Mouse (Mus musculus) frontal cortex, adult (tissue): ENCODE data around the gene Brpf3.
"Not testable (repeated sequence)": the region's sequence is repeated elsewhere in the genome, so short reads cannot be mapped to it uniquely, and the experiment has no call there.

Experiments
- ATAC-seq: cut with Nextera tagmentation; 2 replicates; pipeline ENCODE4 v1.9.2; 2017; ENCODE audit warnings: mild to moderate bottlenecking, moderate library complexity, mixed read lengths; ENCODE audit not compliant: low TSS enrichment

Gene Brpf3

DNA sequence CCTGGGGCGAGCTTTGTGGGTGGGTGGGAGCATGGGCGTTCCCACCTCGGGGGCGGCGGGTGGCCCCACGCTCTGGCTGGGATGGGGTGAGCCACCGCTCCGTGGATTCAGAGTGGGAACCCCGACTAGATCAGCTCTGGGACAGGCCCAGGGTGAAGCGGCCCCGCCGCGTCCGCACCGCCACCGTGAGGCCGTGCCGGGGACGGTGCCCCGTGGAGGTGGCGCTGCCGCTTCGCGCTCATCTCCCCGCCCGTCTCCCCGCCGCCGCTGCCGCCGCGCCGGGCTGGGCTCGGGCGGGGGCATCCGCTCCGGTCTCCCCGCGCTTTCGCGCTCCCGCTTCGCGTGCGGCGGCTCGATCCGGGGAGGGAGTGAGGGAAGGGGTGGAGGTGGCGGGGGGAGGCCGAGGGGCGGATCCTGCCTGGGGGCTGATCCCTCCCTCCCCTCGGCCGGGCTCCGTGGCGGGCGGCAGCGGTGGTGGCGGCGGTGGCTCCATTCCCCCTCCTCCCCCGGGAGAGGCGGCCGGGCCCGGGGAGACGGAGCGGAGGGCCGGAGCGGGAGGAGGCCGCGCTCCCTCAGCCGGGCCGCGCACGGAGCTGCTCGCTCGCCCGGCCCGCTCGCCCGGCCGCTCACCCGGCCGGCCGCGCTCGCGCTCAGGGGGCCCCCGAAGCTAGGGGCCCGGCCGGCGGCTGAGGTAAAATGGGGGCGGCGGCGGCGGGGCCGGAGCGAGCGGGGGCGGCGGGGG lies at the start of gene Brpf3:
Brpf3 (plus strand) TSS at position 420 of the 742 bp plus-strand sequence.
- peak; percentile 41 for ATAC-seq

DNA sequence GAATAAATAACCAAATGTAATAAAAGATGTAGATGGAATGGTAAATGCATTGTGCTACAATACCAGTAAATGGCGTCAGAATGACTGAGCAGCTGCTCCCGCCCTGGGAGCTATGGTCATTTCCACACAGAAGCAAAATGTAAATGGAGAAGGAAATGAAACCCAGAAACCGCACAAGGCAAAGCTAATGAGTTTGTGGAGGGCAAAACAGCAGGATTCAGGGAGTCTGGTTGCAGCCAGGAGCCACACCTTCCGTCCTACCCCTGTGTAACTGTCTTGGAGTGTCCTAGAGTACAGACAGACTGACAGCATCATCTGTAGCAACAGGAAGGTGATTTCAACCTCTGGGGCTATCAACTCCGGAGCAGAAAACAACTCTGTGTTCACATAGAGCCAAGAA lies 44.4 kb upstream of the Brpf3 start:
- no peak for ATAC-seq

DNA sequence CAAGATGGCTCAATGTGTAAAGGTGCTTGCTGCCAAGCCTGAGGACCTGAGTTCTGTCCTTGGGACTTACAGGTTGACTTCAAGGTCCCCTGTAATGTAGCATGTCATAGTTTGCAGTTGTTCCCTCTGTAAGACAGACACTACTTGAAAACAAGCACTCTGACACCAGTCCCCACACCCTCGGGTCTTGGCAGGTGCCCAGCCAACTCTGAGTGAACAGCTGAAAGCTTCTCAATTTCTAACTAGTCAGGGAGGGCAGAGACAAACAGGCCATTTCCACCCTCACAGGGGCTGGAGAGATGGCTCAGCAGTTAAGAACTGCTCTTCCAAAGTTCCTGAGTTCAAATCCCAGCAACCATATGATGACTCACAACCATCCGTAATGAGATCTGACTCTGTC lies 43.4 kb upstream of the Brpf3 start:
- no peak for ATAC-seq

DNA sequence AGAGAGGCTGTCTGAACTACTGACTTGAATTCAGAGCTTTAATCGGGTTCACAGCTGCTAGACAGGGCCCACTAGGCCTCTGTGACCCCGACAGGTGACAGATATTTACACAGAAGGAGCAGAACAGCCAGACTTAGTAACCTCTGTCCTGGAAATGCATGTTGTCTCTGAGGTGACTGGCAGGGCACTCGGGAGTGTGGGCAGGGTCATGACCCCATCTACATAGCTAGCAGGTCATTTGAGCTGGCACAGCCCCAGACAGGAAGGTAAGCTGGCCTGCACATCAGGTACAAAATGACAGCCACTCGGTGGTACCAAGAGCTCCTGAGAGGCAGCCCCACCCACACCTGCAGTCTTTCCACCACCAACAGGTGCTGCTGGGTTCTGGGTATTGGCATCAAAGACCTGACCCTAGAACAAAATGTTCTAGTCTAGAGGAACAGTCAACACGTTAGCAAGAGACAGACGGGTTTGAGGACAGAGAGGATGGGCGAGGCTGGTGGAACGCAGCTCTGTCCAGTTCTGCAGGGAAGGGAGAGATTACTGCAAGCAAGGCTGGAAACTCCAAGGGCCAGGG lies 40.1 kb upstream of the Brpf3 start:
- ATAC-seq, result no peak

DNA sequence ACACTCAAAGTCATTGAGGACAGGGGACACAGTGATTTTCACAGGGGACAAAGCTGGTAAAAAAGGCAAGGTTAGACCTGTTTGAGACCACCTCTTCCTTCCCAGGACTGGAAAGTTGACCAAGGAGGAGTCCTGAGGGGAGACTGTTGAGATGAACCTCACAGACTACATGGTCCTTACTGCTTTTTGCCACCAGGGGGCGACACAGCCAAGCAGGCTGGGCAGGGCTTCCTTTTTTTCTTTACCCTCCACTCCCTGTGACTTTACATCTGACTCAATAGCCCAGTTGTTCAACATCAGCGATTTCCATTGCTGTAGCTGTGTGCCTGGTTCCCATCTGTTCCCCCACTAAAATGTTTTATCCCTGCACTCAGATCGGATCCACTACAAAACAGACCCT lies 39.0 kb upstream of the Brpf3 start:
- peak; percentile 74; the same call in 1 of the 2 replicates for ATAC-seq

DNA sequence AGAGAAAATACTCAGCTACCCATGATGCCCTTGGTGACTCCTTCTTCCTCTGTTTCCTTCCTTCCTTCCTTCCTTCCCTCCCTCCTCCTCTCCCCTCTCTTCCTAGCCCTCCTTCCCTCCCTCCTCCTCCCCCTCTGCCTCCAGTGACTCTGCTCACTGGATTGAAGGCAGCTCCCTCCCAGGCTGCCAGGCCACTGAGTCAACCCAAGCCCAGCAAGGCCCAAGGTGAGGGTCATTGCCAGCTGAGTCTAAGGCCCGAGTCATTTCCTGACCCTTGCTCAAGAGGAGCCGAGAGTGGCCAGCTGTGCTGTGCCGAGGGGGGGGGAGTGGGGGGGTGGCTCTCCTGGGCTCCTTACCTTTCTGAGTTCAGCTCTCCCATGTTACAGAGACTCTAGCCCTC lies 34.7 kb upstream of the Brpf3 start:
- no peak for ATAC-seq

DNA sequence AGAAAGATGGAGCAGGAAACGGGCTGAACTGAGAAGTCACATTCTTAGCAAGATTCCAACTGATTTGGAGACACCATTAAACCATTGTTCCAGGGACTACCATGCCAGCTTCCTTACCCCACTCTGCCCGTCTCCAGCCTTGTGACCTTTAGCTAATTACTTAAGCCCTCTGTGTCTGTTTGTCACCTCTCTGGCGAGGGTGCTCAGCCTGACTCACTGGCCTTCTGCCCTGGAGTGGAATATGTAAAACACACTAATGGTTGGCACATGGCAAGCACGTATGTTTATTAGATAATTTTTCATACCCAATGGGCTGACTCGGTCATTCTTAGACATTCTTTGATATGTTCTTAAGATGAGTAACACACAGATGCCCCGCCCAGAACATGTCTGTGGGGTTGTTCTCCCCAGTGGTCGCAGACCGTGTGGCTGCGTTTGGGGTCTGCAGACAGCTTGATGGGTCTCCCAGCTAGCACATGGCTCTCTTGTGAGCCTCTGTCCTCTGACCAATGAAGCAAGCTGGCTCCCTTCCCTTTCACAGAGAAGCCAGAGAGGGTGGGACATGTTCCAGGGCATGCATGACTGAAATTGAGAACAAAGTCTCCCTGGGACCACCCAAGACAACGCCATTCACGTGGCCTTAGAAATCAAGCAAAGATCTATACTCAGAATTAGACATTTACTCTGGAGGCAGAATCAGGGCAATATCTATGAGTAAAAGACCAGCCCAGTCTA lies 33.9 kb upstream of the Brpf3 start:
- no peak for ATAC-seq

DNA sequence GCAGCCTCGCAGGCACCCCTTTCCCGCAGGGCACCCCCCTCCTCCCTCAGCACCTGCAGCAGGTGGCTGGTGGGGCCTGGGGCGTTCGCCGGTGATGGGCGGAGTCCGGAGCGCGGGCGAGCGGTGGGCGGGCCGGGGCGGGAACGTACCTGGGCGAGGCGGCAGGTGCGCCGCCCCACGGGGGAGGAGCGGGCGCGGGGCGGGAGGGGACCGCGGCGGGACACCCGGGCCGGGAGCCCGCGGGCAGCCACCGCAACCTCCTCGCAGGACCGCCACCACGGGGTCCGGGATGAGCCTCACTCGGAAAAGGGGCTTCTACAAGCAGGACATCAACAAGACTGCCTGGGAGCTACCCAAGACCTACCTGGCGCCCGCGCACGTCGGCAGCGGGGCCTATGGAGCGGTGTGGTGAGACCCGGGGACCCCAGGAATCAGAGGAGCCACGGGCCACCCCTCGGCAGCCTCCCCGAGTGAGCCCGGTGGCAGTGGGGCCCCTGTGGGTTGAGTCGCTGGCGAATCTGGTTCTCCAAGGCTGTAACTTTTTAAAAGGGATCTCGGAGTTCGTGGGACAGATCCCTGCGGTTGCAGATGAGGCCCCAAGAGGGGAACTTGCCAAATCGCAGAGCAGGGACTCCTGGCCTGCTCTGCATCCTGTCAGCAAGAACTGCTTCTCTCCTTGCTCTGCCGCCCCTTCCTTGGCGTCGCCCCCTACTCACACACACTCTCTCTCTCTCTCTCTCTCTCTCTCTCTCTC lies 31.6 kb upstream of the Brpf3 start, which contains the start of gene Mapk13:
Mapk13 (plus strand) TSS at position 177 of the 754 bp plus-strand sequence.
- no peak for ATAC-seq

DNA sequence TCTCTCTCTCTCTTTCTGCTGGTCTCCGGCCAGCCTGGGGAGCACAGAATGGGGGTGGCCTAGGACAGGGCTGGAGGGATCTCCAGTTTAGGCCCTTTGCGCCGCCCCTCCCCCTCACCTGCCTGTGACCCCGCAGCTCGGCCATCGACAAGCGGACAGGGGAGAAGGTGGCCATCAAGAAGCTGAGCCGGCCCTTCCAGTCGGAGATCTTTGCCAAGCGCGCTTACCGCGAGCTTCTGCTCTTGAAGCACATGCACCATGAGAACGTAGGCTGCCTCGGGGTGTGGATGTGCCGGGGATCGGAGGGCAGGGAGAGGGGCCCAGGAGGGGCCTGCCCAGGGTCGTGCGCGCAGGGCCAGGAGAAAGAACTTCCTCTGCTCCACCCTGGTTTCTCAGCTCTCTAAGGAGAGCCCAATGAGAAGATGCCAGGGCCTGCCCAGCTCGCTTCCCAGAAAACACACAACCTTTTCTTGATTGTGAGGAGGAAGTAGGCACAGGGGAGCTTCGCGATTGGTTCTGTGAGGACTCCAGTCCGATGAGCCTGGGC lies 30.9 kb upstream of the Brpf3 start:
- peak; percentile 47; the same call in 1 of the 2 replicates for ATAC-seq

DNA sequence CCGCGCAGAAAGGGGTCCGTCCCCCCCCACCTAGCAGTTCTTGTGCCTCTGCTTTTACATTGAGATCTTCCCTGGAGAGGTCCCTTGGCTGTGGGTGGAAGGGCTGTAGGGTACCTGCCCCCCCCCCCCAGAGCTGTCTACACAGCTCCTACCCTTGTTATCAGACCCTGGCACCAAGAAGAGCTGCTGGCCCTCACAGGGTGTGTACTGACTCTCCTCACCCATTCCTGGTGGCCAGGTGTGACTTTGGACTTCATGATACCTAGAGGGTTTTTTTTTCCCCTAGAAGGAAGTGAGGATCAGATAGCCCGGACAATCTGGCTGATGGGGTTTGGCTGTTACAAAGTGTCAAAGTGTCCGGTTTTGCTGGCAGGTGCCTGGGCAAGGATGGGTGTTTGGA lies 29.6 kb upstream of the Brpf3 start:
- ATAC-seq, result no peak

DNA sequence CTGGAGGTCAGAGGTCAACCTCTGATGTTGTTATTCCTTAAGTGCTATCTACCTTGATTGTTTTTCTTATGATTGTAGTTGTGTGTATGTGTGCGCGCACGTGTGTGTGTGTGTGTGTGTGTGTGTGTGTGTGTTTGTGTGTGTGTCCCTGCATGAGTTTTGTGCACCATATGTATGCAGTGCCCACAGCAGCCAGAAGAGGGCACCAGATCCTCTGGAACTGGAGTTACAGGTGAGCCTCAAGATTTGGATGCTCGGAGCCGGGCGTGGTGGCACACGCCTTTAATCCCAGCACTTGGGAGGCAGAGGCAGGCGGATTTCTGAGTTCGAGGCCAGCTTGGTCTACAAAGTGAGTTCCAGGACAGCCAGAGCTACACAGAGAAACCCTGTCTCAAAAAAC lies 26.6 kb upstream of the Brpf3 start:
- ATAC-seq, result not testable (repeated sequence)

DNA sequence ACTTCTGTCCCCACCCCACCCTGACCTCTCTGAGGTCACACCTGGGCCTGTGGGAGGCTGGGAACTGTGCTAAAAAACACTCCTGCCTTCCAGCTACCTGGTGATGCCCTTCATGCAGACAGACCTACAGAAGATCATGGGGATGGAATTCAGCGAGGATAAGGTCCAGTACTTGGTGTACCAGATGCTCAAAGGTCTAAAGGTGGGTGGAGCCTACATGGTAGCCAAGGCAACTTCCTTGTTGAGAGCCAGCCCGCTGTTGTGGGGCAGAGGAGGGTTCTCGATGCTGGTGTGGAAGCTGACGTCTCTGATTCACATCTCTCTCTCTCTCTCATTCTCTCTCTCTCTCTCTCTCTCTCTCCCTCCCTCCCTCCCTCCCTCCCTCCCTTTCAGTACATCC lies 25.7 kb upstream of the Brpf3 start:
- no peak for ATAC-seq

DNA sequence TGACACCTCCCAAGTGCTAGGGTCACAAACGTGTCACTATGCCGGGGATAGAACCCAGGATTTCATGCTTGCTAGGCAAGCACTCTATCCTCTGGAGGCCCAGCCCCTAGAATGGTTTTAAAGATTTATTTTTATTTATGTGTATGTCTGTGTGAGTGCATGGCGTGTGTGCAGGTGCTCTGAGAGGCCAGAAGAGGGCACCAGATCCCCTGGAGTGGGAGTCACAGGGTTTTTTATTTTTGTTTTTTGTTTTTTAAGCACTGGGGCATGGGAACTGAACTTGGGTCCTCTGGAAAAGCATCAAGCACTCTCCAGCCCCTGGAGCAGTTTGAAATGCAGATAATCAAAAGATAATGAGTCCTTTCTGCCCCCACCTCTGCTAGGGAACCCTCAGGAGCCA lies 24.1 kb upstream of the Brpf3 start:
- no peak for ATAC-seq

DNA sequence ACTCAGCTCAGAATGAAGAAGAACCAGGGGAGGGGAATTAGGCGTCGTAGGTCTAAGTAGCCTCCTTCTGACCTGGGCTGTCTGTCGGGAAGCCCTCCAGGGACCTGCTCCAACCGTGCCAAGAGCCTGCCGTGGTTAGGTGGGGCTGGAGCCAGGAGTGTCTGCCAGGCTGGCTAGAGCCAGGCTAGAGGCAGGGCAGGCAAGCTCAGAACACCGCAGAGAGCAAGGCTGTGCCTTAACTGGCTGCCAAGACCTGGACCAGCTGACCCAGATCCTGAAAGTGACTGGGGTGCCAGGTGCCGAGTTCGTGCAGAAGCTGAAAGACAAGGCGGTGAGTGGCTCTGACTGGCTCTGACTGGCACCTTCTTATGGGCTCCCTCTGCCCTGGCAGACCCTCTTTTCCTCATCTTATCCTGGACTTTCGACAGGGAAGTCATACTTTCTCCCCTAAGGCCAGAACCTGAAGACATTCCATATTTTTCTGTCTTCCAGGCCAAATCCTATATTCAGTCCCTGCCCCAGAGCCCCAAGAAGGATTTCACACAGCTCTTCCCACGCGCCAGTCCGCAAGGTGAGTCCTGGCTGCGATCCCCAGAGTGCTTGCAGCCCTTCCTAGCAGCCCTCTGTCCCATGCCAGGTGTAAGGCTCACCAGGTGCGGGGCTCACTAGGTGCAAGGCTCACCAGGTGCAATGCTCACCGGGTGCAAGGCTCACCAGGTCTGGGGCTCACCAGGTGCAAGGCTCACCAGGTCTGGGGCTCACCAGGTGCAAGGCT lies 23.5 kb upstream of the Brpf3 start:
- ATAC-seq, result no peak

DNA sequence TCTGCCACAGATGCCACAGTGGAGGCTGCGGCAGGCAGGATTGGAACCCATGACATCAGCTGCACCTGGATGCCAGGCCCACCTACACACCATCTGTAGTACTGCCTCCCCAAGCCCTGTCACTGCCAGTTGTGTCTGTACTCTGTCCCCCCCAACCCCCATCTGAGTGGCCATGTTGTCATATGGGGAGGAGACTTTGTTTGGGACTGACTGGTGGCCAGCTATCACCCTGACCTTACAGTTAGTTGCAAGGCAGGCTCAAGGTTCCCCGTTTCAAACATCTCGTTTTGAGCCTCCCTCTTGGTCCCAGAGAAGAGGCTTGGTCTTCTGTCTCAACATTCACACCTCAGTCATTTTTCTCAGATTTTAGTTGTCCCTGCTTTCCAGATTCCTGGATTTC lies 21.2 kb upstream of the Brpf3 start:
- ATAC-seq, result no peak

DNA sequence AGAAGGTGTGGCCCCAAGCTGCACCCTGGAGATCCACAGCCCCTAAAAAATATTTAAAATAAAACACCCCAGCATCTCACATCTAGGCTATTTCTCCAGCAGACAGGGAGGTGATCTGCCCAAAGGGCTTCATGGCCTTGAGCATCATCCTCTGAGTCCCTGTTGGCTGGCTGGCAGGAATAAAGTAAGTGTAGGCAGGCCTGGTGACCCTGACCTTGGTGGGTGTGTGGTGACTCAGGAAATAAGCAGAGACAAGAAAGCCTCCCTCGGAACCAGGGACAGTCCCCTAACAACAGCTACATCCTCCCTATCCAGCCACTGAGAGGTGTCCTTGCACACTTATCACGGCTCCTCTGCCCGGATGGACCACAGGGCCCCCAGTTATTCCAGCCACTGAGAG lies 20.1 kb upstream of the Brpf3 start:
- ATAC-seq, result no peak

DNA sequence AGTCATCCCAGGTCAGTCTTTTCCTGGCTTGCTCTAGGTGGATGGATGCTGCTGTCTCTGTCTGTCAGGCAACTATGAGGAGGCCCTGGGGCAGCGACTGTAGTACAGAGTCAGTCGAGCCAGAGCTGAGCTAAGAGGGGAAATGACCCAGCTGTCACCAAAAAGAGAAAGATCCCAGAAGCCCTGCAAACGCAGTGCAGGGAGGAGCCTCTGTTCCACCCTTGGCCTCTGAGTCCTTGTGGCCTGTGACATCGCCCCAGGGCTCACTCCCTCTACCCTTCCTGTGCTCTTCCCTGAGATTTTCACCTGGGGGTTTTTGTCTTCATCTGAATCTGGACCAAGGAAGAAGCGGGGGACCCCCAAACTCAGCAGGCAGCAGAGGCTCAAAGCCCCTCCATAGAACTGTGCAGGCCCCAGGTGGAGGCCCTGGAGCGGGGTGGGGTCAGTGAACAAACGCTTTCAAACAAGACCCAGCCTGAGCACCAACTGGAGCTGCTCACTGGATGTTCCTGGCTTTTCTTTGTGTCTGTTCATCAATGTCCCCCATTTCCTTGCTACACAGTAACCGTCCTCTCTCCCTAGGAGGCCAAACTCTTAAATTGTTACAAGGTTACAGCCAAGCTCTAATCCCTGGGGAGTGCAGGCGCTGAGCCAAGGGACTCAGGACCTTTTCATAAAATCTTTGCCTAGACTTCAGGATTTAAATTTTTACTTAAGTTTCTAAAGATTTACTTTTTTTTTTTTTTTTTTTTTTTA lies 19.4 kb upstream of the Brpf3 start:
- no peak for ATAC-seq

DNA sequence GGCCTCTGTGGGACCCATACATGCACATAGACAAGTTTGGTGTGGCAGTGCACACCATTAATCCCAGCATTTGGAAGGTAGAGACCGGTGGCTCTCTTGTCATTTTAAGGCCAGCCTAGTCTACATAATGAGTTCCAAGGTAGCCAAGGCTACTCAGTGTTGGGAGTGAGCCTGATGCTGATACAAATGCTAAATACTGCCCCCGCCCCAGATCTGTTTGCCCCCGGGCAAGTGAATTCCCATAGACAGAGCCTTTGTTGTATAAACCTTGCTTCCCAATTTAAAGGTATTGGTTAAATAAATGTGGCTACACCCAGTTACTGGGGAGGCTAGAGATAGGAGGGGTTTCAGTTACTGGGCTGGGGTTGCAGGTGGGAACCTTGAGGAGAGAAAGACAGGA lies 15.9 kb upstream of the Brpf3 start:
- no peak for ATAC-seq

DNA sequence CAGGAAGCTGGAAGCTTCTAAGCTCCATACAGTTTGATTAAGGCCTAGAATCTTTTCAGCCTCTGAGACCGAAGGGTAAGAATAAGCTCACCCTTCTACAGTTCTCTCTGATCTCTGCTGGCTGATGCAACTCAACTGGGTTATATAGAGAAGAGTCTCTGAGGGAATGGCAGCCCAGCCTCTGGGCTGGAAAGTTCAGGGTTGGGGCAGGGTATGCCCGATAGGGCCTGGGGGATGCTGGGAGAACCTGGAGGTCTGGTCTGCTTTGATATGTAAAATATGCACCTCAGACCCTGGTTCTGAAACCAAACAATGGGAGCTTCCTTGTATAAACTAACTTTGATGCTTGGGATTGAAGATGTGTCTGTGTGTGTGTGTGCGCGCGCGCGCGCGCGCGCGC lies 13.4 kb upstream of the Brpf3 start:
- no peak for ATAC-seq

DNA sequence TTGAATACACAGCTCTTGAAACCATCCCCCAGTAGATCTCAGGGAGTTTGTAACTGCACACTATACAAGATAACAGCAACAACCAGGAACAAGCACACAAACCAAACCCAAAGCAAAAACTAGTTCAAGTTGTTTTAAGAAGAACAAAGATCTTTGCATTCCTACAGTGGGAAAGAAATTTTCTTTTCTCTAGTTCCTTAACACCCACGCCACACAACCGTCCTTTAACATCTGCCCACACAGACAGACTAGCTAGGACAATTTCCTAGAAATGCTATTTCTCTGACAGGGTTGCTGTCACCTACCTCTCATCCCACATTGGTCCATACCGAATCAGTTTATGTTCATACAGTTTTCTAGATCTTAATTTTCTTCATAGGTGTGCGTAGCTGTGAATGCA lies 3.9 kb upstream of the Brpf3 start:
- no peak for ATAC-seq
